Mouse (Mus musculus) midbrain, embryonic 14.5 days (tissue): ENCODE data around the gene Nudt4. TPM values are rescaled to one million over a fixed set of nuclear protein-coding genes. Genes with fewer than 3 reads are reported as not detected.

Source experiments
- ATAC-seq: fragments of 200-750 bp; cut with Nextera tagmentation; 2 replicates; pipeline ENCODE4 v1.8.0; 2017; ENCODE audit warnings: moderate number of reproducible peaks, moderate library complexity; ENCODE audit not compliant: low FRiP score, low TSS enrichment
- DNase-seq: peaks from one replicate; pipeline ENCODE4 v3.0.0-alpha.2; 2015
- H3K27ac ChIP-seq: fragments of 300-500 bp; sonication (generic); replicated peaks from 2 replicates; pipeline ENCODE4 v1.5.1; 2014; ENCODE audit warnings: mild to moderate bottlenecking, low read depth, low read length, moderate library complexity
- H3K27me3 ChIP-seq: fragments of 300-500 bp; sonication (generic); 2 replicates; pipeline ENCODE4 v1.6.1; 2014; ENCODE audit warnings: low read length, control low read depth, mixed read lengths; ENCODE audit not compliant: control insufficient read depth, insufficient read depth
- H3K36me3 ChIP-seq: fragments of 300-500 bp; sonication (generic); 2 replicates; pipeline ENCODE4 v1.6.1; 2014; ENCODE audit warnings: low read length, control low read depth; ENCODE audit not compliant: control insufficient read depth, insufficient read depth
- H3K4me1 ChIP-seq: fragments of 300-500 bp; sonication (generic); 2 replicates; pipeline ENCODE4 v1.6.1; 2014; ENCODE audit warnings: mild to moderate bottlenecking, antibody characterized with exemption, low read length, control low read depth; ENCODE audit not compliant: control insufficient read depth, insufficient read depth
- H3K4me2 ChIP-seq: fragments of 300-500 bp; sonication (generic); 2 replicates; pipeline ENCODE4 v1.6.1; 2014; ENCODE audit warnings: mild to moderate bottlenecking, low read length, moderate library complexity
- H3K4me3 ChIP-seq: fragments of 300-500 bp; sonication (generic); replicated peaks from 2 replicates; pipeline ENCODE4 v1.5.1; 2014; ENCODE audit warnings: low read depth, low read length
- H3K9ac ChIP-seq: fragments of 300-500 bp; sonication (generic); replicated peaks from 2 replicates; pipeline ENCODE4 v1.6.1; 2014; ENCODE audit warnings: mild to moderate bottlenecking, low read length, moderate library complexity
- H3K9me3 ChIP-seq: fragments of 300-500 bp; sonication (generic); 2 replicates; pipeline ENCODE4 v1.6.1; 2016; ENCODE audit warnings: low read length, control low read depth, mixed read lengths; ENCODE audit not compliant: control insufficient read depth
- WGBS: fragments of 180-500 bp; shearing (Covaris S2); extraction: QIAGEN DNeasy Blood & Tissue Kit; methylation state at CpG from one replicate; pipeline ENCODE4 v1.1.7; 2014; 5-methylcytosine and 5-hydroxymethylcytosine counted together
- polyA plus RNA-seq: library from polyadenylated mRNA; unstranded; fragments of >200 nt; fragmentation: Nextera tagmentation; extraction: Ambion mirVana; gene quantifications from 2 replicates; pipeline ENCODE4 v1.2.1, GENCODE M21; 2014

The Nudt4 gene
- polyA plus RNA-seq, 1 experiment from 2014 or later: 80.0 TPM

DNA sequence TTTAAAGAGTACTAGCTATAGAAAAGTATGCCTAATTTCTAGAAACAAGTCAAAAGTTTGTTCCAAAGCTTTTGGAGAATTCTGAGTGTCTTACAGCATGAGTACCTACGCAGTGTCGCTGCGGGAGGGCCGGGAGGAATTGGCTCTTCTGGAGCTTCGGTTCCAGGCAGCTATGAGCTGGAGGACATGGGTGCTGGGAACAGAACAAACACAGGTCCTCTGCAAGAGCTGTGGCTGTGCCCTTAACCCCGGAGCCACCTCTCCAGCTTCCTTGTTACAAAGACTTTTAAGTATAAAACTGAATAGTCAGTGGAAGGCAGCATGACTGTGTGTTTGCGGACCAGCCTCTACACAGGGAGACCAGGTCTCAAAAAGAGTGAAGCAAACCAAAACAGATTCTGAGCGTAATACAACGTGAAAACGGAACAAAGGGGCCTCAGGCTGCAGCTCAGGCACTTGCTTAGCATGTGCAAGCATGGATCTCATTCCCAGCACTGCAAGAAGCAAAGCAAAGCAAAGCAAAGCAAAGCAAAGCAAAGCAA, 12.0 kb upstream of the Nudt4 start:
- H3K27me3 ChIP-seq: no peaks in the 10 kb centered on the region
- H3K4me2 ChIP-seq: no peak overlapping the region
- H3K4me3 ChIP-seq: no peak overlapping the region
- no peaks in the 10 kb centered on the region for H3K36me3 ChIP-seq
- DNase-seq: no peak
- H3K9me3 ChIP-seq: no peaks in the 10 kb centered on the region
- no peak for ATAC-seq
- H3K9ac ChIP-seq: no peak overlapping the region
- WGBS: 72% methylated on average over 10 of the region's 10 CpGs
- no peak overlapping the region for H3K27ac ChIP-seq
- 0 out of 2 replicates have a peak, but pooled peaks cover 8% of the 10 kb centered on the region for H3K4me1 ChIP-seq

DNA sequence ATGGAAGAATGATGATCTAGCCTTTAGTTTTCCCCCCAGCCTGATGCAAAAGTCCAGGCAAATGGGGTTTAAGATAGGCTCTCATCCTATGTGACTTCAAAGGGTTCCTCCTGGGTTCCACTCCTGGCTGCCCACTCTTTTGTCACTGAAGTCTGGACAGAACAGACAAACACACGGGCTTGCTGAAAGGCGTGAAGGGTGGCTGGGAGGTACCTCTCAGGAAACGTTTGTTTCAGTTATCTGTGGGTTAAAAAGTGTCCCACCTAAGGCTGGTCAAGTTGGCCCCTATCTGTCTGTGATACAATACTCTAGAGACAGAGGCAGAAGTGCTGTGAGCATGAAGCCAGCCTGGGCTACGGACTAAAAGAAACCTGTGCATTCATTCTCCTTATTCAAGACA, 11.0 kb upstream of the Nudt4 start:
- Histone ChIP-seq H3K9me3 (no peaks in the 10 kb centered on the region), H3K9ac (no peak overlapping the region), H3K27ac (no peak overlapping the region), H3K4me1 (0 out of 2 replicates have a peak, but pooled peaks cover 8% of the 10 kb centered on the region), H3K4me2 (no peak overlapping the region), H3K36me3 (no peaks in the 10 kb centered on the region), H3K27me3 (no peaks in the 10 kb centered on the region), H3K4me3 (no peak overlapping the region)
- WGBS: 77% methylated on average over 4 of the region's 4 CpGs
- DNase-seq (no peak), ATAC-seq (no peak)

DNA sequence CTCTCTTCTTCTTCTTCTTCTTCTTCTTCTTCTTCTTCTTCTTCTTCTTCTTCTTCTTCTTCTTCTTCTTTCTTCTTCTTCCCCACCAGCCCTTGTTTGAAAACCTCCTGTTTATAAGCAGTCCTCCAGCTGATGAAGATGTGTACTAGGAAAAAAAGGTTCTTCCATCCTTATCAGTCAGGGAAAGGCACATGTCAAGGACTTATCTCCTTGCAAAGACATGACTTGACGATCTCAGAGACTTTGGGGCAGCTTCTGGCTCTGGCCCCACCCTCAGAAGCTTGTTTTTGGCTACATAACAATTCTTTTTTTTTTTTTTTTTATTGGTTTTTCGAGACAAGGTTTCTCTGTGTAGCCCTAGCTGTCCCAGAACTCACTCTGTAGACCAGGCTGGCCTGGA, 5.5 kb upstream of the Nudt4 start:
- 75% methylated on average over 2 of the region's 2 CpGs for WGBS
- Histone ChIP-seq H3K36me3 (no peaks in the 10 kb centered on the region), H3K27me3 (no peaks in the 10 kb centered on the region), H3K4me2 (no peak overlapping the region), H3K4me3 (no peak overlapping the region), H3K9ac (no peak overlapping the region), H3K4me1 (0 out of 2 replicates have a peak, but pooled peaks cover 5% of the 10 kb centered on the region), H3K27ac (no peak overlapping the region), H3K9me3 (no peaks in the 10 kb centered on the region)
- DNase-seq (no peak), ATAC-seq (no peak)

DNA sequence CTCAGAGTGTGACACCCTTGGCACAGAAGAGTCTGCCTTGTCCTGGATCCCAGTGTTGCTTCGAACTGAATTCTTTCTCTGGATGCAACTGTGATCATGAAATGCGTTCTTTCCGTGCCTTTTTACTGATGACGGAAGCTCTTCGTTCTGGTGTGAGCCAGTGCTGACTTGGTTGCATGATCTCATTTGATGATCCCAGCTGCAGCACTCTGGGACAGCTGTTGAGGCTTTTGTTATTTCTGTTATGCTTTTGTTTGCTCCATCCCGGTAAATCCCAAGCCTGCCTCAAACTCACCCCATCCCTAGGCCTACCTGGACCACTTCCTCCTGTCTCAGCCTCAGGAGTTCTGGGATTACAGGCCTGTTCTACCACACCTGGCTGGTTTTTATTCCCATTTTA, 4.1 kb upstream of the Nudt4 start:
- Histone ChIP-seq H3K4me2 (no peak overlapping the region), H3K36me3 (no peaks in the 10 kb centered on the region), H3K4me3 (no peak overlapping the region), H3K27ac (no peak overlapping the region), H3K9me3 (no peaks in the 10 kb centered on the region), H3K4me1 (0 out of 2 replicates have a peak, but pooled peaks cover 5% of the 10 kb centered on the region), H3K27me3 (no peaks in the 10 kb centered on the region), H3K9ac (no peak overlapping the region)
- ATAC-seq: no peak
- WGBS: 80% methylated on average over 6 of the region's 6 CpGs
- no peak for DNase-seq

DNA sequence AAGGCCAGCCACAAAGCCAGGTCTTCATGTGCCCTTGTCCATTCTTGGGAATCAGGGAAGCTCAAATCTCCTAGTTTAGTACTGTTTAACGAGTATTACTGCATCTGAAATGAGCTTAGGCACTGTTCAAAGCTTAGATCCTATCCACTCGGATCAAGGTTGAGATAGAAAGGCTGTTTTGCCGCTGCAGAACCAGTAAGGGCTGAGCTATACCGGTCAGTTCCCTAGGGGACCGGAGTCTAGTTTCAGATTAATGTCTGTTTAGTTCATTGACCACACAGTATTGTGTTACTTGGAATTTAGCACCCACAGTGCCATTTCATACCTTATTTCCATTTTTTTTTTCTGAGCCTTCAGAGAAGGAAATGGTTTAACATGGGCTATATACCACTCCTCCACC, 3.6 kb upstream of the Nudt4 start:
- H3K4me1 ChIP-seq: 0 out of 2 replicates have a peak, but pooled peaks cover 9% of the 10 kb centered on the region
- no peaks in the 10 kb centered on the region for H3K27me3 ChIP-seq
- H3K36me3 ChIP-seq: no peaks in the 10 kb centered on the region
- H3K4me2 ChIP-seq: no peak overlapping the region
- H3K4me3 ChIP-seq: no peak overlapping the region
- ATAC-seq (no peak), DNase-seq (no peak)
- no peak overlapping the region for H3K9ac ChIP-seq
- WGBS: 64% methylated on average over 5 of the region's 5 CpGs
- no peaks in the 10 kb centered on the region for H3K9me3 ChIP-seq
- no peak overlapping the region for H3K27ac ChIP-seq

DNA sequence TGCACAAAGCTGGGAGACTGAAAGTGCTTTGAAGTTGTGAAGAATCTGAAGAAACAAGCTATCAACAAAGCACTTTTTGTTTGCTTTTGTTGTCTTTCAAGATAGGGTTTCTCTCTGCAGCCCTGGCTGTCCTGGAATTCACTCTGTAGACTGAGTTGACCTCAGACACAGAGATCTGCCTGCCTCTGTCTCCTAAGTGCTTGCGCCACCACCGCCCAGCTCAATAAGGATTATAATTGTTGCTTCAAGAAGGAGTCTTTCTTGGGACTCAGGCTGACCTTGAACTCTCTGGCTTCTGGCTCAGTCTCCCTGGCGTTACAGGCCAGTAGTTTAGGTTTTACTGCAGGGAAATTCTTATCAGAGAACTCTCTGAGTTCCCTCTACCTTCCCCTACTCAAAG, 2.8 kb upstream of the Nudt4 start:
- DNase-seq: no peak

DNA sequence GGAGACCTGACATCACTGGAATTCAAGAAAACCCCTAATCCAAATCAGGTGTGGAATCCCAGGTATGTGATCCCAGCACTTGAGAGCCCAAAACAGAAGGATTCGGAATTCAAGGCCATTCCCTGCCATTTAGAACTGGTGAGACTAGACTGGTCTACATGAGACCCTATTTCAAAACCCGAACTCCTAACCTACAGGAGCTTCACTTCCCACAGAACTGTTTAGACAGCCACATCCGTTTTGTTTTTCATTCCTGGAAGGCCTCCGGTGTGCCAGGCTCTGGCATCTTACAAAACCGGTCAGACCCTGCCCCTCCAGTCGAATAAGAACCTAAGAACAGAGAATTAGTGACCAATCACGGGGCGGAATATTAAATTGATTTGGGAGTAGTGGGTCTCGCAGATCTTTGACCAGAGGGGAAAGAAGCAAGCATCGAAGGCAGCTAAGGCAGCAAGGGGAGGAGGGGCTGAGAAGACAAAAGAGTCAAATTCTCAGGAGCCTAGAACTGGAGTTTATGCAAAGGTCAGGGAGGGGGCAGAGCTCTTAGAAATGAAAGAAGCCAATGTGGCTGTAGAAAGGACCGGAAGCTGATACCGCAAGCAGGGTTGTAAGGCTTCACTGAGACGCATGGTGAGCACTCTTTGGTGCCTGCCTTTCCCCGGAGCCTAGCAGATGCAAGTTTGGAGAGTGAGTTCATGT, 1.4 kb upstream of the Nudt4 start:
- H3K9ac ChIP-seq: no peak overlapping the region
- no peaks in the 10 kb centered on the region for H3K36me3 ChIP-seq
- ATAC-seq (no peak), DNase-seq (no peak)
- no peaks in the 10 kb centered on the region for H3K9me3 ChIP-seq
- 28% methylated on average over 14 of the region's 14 CpGs for WGBS
- no peak overlapping the region for H3K27ac ChIP-seq
- no peak overlapping the region for H3K4me2 ChIP-seq
- H3K27me3 ChIP-seq: no peaks in the 10 kb centered on the region
- no peak overlapping the region for H3K4me3 ChIP-seq
- H3K4me1 ChIP-seq: peaks cover 21% of the 10 kb centered on the region; the same call in 1 of the 2 replicates

More for the DNA sequence above, 2.8 kb upstream of the Nudt4 start:
- no peak overlapping the region for H3K9ac ChIP-seq
- H3K27me3 ChIP-seq: no peaks in the 10 kb centered on the region
- no peaks in the 10 kb centered on the region for H3K36me3 ChIP-seq
- H3K4me1 ChIP-seq: peaks cover 15% of the 10 kb centered on the region; the same call in 1 of the 2 replicates
- WGBS: 94% methylated on average over 3 of the region's 3 CpGs
- no peak for ATAC-seq
- no peak overlapping the region for H3K4me3 ChIP-seq
- no peak overlapping the region for H3K4me2 ChIP-seq
- H3K9me3 ChIP-seq: no peaks in the 10 kb centered on the region
- no peak overlapping the region for H3K27ac ChIP-seq

DNA sequence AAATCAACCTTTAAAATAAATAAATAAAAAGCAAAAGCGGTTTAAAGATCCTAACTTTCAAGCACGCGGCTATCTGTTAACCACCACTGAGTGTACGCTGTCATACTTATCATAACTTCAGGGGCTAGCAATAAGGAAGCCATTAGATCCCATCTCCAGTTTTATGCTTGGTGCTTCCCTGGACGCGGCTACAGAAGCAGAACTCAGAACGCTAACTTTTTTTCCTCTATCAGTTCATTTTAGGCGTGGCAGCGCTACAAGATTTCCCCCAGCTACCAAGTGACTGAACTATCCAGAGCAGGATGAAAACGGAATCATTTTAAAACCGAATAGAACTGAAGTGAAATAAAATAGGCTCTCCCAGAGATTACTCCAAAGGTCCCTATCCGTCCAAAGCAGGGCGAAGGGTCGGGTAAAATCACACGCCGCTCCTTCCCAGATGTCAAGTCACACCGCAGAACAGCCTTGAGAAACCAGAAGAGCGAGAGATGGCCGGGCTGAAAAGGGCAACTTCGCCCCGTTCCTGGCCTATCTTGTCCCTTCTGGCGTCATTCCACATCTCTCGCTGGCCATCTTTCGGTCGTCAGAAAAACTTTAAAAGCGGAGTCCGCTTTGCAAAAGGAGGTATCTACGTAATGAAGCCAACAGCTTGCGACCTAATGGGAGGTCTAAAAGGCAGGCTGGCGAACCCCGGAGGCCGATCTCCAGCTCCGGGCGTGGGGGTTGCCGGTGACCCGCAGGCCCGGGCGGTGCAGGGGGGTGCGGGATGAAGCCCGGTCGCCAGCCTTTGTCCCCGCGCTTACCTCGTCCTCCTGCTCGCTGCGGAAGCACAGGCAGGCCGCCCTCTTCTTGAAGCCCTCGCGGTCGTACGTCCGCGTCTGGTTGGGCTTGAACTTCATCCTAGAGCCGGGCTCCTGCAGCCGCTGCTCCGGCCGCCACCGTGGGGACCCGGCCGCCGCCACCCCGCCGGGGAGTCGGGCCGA, 796 bp downstream of the Nudt4 start:
- ATAC-seq: peak; percentile 68
- WGBS: under 1% methylated on average over 65 of the region's 65 CpGs

More for the DNA sequence above, 796 bp downstream of the Nudt4 start:
- H3K4me3 ChIP-seq: peak overlapping the region; percentile 87
- DNase-seq: peak; percentile 73
- H3K4me2 ChIP-seq: peak overlapping the region; percentile 86
- H3K9me3 ChIP-seq: no peaks in the 10 kb centered on the region
- no peaks in the 10 kb centered on the region for H3K36me3 ChIP-seq
- peak overlapping the region; percentile 92 for H3K27ac ChIP-seq
- H3K9ac ChIP-seq: peak overlapping the region; percentile 87
- peaks cover 21% of the 10 kb centered on the region; the same call in 1 of the 2 replicates for H3K4me1 ChIP-seq
- no peaks in the 10 kb centered on the region for H3K27me3 ChIP-seq
